Mouse (Mus musculus) heart, embryonic 14.5 days (tissue): ENCODE measurements around the gene Samt2. TPM values are rescaled to one million over a fixed set of nuclear protein-coding genes. Genes with fewer than 3 reads are reported as not detected.
"Not testable (repeated sequence)": the region's sequence is repeated elsewhere in the genome, so short reads cannot be mapped to it uniquely, and the experiment has no call there.

Experiments used
- ATAC-seq: fragments of 200-750 bp; cut with Nextera tagmentation; 2 replicates; pipeline ENCODE4 v1.8.0; 2017; ENCODE audit warnings: low read depth, moderate TSS enrichment; ENCODE audit not compliant: insufficient number of reproducible peaks, insufficient read depth, low FRiP score
- H3K27ac ChIP-seq, 2 experiments: fragments of 200-500 bp in 1 of 2; fragments of 300-500 bp in 1 of 2; sonication (generic) in 1 of 2; replicated peaks in 1 of 2; 2 replicates each; pipeline ENCODE4 v1.5.1; 2012 to 2014; ENCODE audit warnings: low read depth in 2 of 2, low read length in 2 of 2, control low read depth in 1 of 2, mild to moderate bottlenecking in 1 of 2, mixed read lengths in 1 of 2; ENCODE audit not compliant: control insufficient read depth in 1 of 2, insufficient read depth in 1 of 2
- H3K27me3 ChIP-seq: fragments of 300-500 bp; sonication (generic); 2 replicates; pipeline ENCODE4 v1.6.1; 2014; ENCODE audit warnings: mild to moderate bottlenecking, low read length, control low read depth; ENCODE audit not compliant: control insufficient read depth, insufficient read depth
- H3K36me3 ChIP-seq: fragments of 300-500 bp; sonication (generic); 2 replicates; pipeline ENCODE4 v1.6.1; 2014; ENCODE audit warnings: mild to moderate bottlenecking, control low read depth, low read length, mixed read lengths; ENCODE audit not compliant: control insufficient read depth, insufficient read depth
- H3K4me1 ChIP-seq, 2 experiments: fragments of 200-500 bp in 1 of 2; fragments of 300-500 bp in 1 of 2; sonication (generic) in 1 of 2; 2 replicates each; pipeline ENCODE4 v1.6.1; 2012 to 2014; ENCODE audit warnings: low read length in 2 of 2, control low read depth in 1 of 2, mixed read lengths in 1 of 2; ENCODE audit not compliant: control insufficient read depth in 2 of 2, insufficient read depth in 2 of 2
- H3K4me2 ChIP-seq: fragments of 300-500 bp; sonication (generic); 2 replicates; pipeline ENCODE4 v1.6.1; 2014; ENCODE audit warnings: mild to moderate bottlenecking, low read length
- H3K4me3 ChIP-seq, 2 experiments: fragments of 200-500 bp in 1 of 2; fragments of 300-500 bp in 1 of 2; sonication (generic) in 1 of 2; 2 replicates each; pipeline ENCODE4 v1.5.1; 2012 to 2014; ENCODE audit warnings: low read length in 2 of 2, mild to moderate bottlenecking in 2 of 2, control low read depth in 1 of 2, low read depth in 1 of 2, moderate library complexity in 1 of 2; ENCODE audit not compliant: control insufficient read depth in 1 of 2, insufficient read depth in 1 of 2
- H3K9ac ChIP-seq: fragments of 300-500 bp; sonication (generic); 2 replicates; pipeline ENCODE4 v1.6.1; 2014; ENCODE audit warnings: mild to moderate bottlenecking, low read length
- H3K9me3 ChIP-seq: fragments of 300-500 bp; sonication (generic); 2 replicates; pipeline ENCODE4 v1.6.1; 2016; ENCODE audit warnings: low read length, control low read depth; ENCODE audit not compliant: control insufficient read depth
- WGBS: fragments of 180-500 bp; shearing (Covaris S2); extraction: QIAGEN DNeasy Blood & Tissue Kit; methylation state at CpG from one replicate; pipeline ENCODE4 v1.1.7; 2014; 5-methylcytosine and 5-hydroxymethylcytosine counted together
- polyA plus RNA-seq: library from polyadenylated mRNA; unstranded; fragments of >200 nt; fragmentation: Nextera tagmentation; extraction: Ambion mirVana; gene quantifications from 2 replicates; pipeline ENCODE4 v1.2.1, GENCODE M21; 2014

The Samt2 gene
- not detected in 2 replicates for polyA plus RNA-seq

DNA sequence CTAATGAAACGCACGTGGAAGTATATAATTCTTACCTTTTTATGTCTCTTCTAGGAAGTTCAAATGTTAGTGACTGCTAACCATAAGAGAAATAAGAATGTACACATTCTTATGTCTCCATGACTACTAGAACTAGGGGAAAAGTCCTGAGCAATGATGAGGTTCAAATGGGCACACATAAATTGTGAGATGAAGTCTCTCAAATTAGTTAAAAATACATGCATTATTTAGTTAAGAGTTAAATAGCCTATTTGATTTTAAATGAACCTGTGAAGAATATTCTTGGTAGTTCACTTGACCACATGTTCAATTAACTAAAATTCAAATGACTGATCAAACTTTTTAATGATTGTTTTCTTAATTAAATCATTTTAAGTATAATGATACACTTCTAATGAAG lies at the start of gene Samt2:
Samt2 (minus strand) TSS at position 101 of the 400 bp plus-strand sequence.
- WGBS, result 68% methylated on average over 2 of the region's 2 CpGs
- H3K27ac ChIP-seq, H3K4me2 ChIP-seq, H3K9ac ChIP-seq, H3K27me3 ChIP-seq, H3K4me3 ChIP-seq, ATAC-seq, H3K4me1 ChIP-seq, H3K36me3 ChIP-seq, H3K9me3 ChIP-seq: not testable (repeated sequence)

Other genes with a start within 250 kb of the Samt2 start
- not detected in 2 replicates for gene 4930524N10Rik, start 236.0 kb downstream of the Samt2 start, polyA plus RNA-seq
- not detected in 2 replicates for gene Samt4, start 97.4 kb downstream of the Samt2 start, polyA plus RNA-seq